Mouse (Mus musculus): ENCODE data around the gene Cybc1. TPM values are rescaled to one million over a fixed set of nuclear protein-coding genes. Genes with fewer than 3 reads are reported as not detected.

Gene Cybc1
- polyA plus RNA-seq (2014; fragmentation: Nextera tagmentation; extraction: Ambion mirVana), result 31.7 and 39.2 TPM in 2 replicates

- H3K9ac ChIP-seq (ENCODE audit: low read length), result peak within 1 kb of the TSS; percentile 71
- no peaks in the 10 kb centered on the region; the same call in 1 of the 2 replicates for H3K36me3 ChIP-seq (ENCODE audit: control insufficient read depth, insufficient read depth, low read length)
- peak within 1 kb of the TSS; percentile 89 for H3K4me2 ChIP-seq (ENCODE audit: low read depth, low read length, severe bottlenecking)
- H3K9me3 ChIP-seq (ENCODE audit: control insufficient read depth, low read length), result no peaks in the 10 kb centered on the region
- ATAC-seq (replicated peaks; ENCODE audit: low FRiP score) (peak; percentile 88), DNase-seq (ENCODE audit: low spot score) (peak; percentile 71)
- H3K4me3 ChIP-seq (ENCODE audit: low read depth, low read length), result peak within 1 kb of the TSS; percentile 74
- no peak within 1 kb of the TSS for H3K27ac ChIP-seq (ENCODE audit: low read depth, low read length)
- no peaks in the 10 kb centered on the region for H3K27me3 ChIP-seq (ENCODE audit: control insufficient read depth, insufficient read depth, low read length)
- H3K4me1 ChIP-seq (replicated peaks; ENCODE audit: control insufficient read depth, insufficient read depth, low read length), result peaks cover 5% of the 10 kb centered on the region; the same call in 1 of the 2 replicates
- WGBS, result under 1% methylated on average over 23 of the region's 23 CpGs
These were observed at the start of gene Cybc1 for GRCm38 (mm10) chr11:121229018-121229439. Gene Cybc1 (minus strand): TSS chr11:121229322.

DNA sequence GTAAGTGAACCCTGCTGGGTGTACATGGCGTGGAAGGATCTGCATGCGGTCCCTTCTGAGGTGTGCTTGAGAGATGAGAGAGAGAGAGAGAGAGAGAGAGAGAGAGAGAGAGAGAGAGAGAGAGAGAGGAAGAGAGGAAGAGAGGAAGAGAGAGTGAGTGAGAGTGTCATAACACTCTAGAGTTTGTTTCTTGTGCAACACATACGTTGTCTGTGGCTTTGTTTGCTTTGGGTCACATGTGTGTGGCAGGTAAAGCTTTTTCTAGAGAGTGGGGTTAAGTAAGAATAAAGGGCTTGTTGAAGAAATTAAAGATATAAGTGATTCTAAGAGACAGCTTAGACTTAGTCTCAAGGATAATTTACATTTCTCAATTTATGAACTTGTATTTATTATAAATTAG, 48.9 kb upstream of the Cybc1 start:
- ATAC-seq (replicated peaks; ENCODE audit: low FRiP score) (no peak), DNase-seq (ENCODE audit: low spot score) (no peak)
- H3K9ac ChIP-seq (ENCODE audit: low read length), result no peak overlapping the region
- 93% methylated on average over 3 of the region's 3 CpGs for WGBS
- H3K4me1 ChIP-seq (replicated peaks; ENCODE audit: control insufficient read depth, insufficient read depth, low read length), result no peaks in the 10 kb centered on the region
- no peaks in the 10 kb centered on the region for H3K9me3 ChIP-seq (ENCODE audit: control insufficient read depth, low read length)
- H3K4me3 ChIP-seq (ENCODE audit: low read depth, low read length), result no peak overlapping the region
- H3K4me2 ChIP-seq (ENCODE audit: low read depth, low read length, severe bottlenecking), result no peak overlapping the region
- H3K27ac ChIP-seq (ENCODE audit: low read depth, low read length), result no peak overlapping the region
- H3K27me3 ChIP-seq (ENCODE audit: control insufficient read depth, insufficient read depth, low read length), result no peaks in the 10 kb centered on the region
- no peaks in the 10 kb centered on the region; the same call in 1 of the 2 replicates for H3K36me3 ChIP-seq (ENCODE audit: control insufficient read depth, insufficient read depth, low read length)

DNA sequence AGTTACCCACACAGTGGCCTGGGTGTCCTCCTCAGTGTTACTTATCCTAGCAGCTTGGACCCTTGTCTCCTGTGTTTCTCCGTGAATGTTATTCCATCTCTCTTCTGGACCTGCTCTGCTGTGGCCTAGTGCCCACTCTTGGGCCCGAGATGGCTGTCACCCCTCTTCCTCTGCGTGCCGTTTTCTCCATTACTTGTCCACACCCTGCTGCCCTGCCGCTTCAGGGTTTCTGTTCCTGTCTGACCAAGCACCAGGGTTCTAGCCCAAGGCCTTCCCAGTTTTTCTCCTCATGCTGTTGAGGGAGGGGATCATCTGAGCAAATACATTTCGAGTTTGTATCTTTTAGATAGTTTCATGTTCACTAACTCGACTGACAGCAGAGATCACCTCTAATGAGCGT, 48.4 kb upstream of the Cybc1 start:
- Histone ChIP-seq H3K4me2 (ENCODE audit: low read depth, low read length, severe bottlenecking) (no peak overlapping the region), H3K4me1 (replicated peaks; ENCODE audit: control insufficient read depth, insufficient read depth, low read length) (no peaks in the 10 kb centered on the region), H3K27ac (ENCODE audit: low read depth, low read length) (no peak overlapping the region), H3K27me3 (ENCODE audit: control insufficient read depth, insufficient read depth, low read length) (no peaks in the 10 kb centered on the region), H3K9me3 (ENCODE audit: control insufficient read depth, low read length) (no peaks in the 10 kb centered on the region), H3K4me3 (ENCODE audit: low read depth, low read length) (no peak overlapping the region), H3K9ac (ENCODE audit: low read length) (no peak overlapping the region), H3K36me3 (ENCODE audit: control insufficient read depth, insufficient read depth, low read length) (no peaks in the 10 kb centered on the region; the same call in 1 of the 2 replicates)
- no peak for DNase-seq (ENCODE audit: low spot score)
- ATAC-seq (replicated peaks; ENCODE audit: low FRiP score), result no peak
- 91% methylated on average over 8 of the region's 8 CpGs for WGBS

DNA sequence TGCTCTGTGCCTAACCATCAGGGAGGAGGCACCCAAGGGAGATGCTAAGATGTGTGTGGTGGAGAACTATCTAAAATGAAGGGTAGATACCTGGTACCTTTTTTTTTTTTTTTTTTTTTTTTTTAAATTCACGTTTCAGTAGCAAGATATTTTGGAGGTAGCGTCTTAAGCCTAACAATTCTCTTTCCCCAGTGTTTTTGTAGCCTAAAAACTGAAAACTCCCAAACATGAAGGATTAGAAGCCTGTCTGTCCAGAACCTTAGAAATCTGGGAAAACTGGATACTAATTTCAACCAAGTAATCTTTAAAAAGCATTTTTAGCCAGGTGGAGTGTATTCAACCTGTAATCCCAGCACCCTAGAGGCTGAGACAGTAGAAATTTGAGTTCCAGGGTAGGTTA, 32.0 kb upstream of the Cybc1 start:
- Histone ChIP-seq H3K4me2 (ENCODE audit: low read depth, low read length, severe bottlenecking) (peak overlapping the region; percentile 93), H3K27me3 (ENCODE audit: control insufficient read depth, insufficient read depth, low read length) (no peaks in the 10 kb centered on the region), H3K9me3 (ENCODE audit: control insufficient read depth, low read length) (no peaks in the 10 kb centered on the region), H3K36me3 (ENCODE audit: control insufficient read depth, insufficient read depth, low read length) (no peaks in the 10 kb centered on the region; the same call in 1 of the 2 replicates), H3K4me3 (ENCODE audit: low read depth, low read length) (peak overlapping the region; percentile 98), H3K27ac (ENCODE audit: low read depth, low read length) (no peak overlapping the region), H3K9ac (ENCODE audit: low read length) (peak overlapping the region; percentile 97), H3K4me1 (replicated peaks; ENCODE audit: control insufficient read depth, insufficient read depth, low read length) (peaks cover 4% of the 10 kb centered on the region; the same call in 1 of the 2 replicates)
- ATAC-seq (replicated peaks; ENCODE audit: low FRiP score) (no peak), DNase-seq (ENCODE audit: low spot score) (no peak)
- WGBS, result 60% methylated on average over 2 of the region's 2 CpGs

DNA sequence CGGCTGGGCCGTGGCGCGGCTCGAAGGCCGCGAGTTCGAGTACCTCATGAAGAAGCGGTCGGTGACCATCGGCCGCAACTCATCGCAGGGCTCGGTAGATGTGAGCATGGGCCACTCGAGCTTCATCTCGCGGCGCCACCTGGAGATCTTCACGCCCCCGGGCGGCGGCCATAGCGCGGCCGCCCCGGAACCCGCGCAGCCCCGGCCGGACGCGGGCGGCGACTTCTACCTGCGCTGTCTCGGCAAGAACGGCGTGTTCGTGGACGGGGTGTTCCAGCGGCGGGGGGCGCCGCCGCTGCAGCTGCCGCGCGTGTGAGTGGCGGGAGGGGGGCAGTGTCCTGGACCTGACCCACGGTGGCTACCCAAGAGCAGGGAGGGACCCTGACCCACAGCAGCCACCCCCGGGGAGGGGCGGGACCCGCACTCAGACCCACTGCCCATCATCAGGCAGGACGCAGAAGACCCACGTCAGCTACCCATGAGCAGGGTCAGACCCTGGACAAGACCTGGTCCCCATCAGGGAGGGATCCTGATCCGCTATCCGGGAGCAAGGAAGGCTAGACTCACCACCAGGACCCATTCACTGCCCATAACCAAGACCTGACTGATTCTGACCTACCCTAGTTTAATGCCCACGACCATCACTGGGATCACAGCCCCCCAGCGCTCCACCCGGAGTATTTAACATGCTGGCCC, 31.2 kb upstream of the Cybc1 start:
- peaks cover 4% of the 10 kb centered on the region; the same call in 1 of the 2 replicates for H3K4me1 ChIP-seq (replicated peaks; ENCODE audit: control insufficient read depth, insufficient read depth, low read length)
- under 1% methylated on average over 59 of the region's 60 CpGs for WGBS
- H3K4me2 ChIP-seq (ENCODE audit: low read depth, low read length, severe bottlenecking), result peak overlapping the region; percentile 93
- H3K27me3 ChIP-seq (ENCODE audit: control insufficient read depth, insufficient read depth, low read length), result no peaks in the 10 kb centered on the region
- peak; percentile 17 for ATAC-seq (replicated peaks; ENCODE audit: low FRiP score)
- peak; percentile 73 for DNase-seq (ENCODE audit: low spot score)
- peak overlapping the region; percentile 97 for H3K9ac ChIP-seq (ENCODE audit: low read length)
- H3K27ac ChIP-seq (ENCODE audit: low read depth, low read length), result peak overlapping the region; percentile 18; the same call in 1 of the 2 replicates
- no peaks in the 10 kb centered on the region for H3K9me3 ChIP-seq (ENCODE audit: control insufficient read depth, low read length)
- H3K36me3 ChIP-seq (ENCODE audit: control insufficient read depth, insufficient read depth, low read length), result no peaks in the 10 kb centered on the region; the same call in 1 of the 2 replicates
- H3K4me3 ChIP-seq (ENCODE audit: low read depth, low read length), result peak overlapping the region; percentile 98

DNA sequence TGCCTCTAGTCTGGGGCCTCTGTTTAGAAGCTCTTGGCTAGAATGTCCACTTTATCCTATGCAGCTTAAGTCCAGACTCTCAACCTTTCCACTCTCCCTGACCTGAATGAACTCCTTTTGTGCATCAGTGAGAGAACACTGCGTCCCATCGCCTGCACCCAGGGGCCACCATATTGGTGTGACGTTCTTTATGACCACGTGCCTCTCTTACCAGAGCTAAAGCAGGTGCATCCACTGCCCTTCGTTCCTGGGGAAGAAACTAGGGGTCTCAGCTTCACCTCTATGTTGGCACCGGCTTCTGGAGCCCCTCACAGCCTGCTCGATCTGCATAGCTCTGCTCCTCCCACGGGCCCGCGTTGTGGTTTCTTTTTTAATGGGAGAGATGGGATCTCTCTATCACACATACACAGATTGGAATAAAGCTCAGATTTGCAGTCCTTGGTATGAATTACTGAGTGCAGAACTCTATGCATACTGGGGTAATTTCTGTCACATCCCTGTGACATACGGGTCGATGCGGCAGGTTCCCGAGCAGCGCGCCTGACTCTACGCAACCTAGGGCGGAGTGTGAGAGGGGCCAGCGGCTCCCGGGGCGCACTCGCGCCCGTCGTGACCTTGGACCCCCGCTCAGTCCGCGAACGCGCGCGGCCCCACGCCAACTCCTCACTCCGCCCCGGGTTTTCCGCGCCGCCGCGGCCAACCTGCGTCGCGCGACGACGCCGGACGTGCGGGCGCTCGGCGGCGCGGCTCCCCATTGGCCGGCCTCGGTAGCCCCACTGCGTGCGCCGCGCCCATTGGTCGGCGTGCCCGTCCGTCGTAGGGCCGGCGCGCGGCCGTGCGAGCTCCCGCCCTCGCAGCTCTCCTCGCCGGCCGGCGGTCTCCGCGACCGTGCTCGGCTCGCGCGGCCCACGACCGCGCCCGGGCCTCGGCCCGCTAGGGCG, 30.3 kb upstream of the Cybc1 start, which contains the start of gene Foxk2:
Gene Foxk2 (plus strand): TSS at position 831 of the 941 bp plus-strand sequence.
- under 1% methylated on average over 87 of the region's 91 CpGs for WGBS

GRCm38 (mm10) chr11:121250196-121250595, 21.1 kb upstream of the Cybc1 start:
- no peak overlapping the region for H3K9ac ChIP-seq (ENCODE audit: low read length)
- H3K27ac ChIP-seq (ENCODE audit: low read depth, low read length), result no peak overlapping the region
- DNase-seq (ENCODE audit: low spot score) (no peak), ATAC-seq (replicated peaks; ENCODE audit: low FRiP score) (no peak)
- H3K4me1 ChIP-seq (replicated peaks; ENCODE audit: control insufficient read depth, insufficient read depth, low read length), result no peaks in the 10 kb centered on the region
- H3K9me3 ChIP-seq (ENCODE audit: control insufficient read depth, low read length), result no peaks in the 10 kb centered on the region
- no peak overlapping the region for H3K4me3 ChIP-seq (ENCODE audit: low read depth, low read length)
- H3K36me3 ChIP-seq (ENCODE audit: control insufficient read depth, insufficient read depth, low read length), result peaks cover 24% of the 10 kb centered on the region; the same call in 1 of the 2 replicates
- no peaks in the 10 kb centered on the region for H3K27me3 ChIP-seq (ENCODE audit: control insufficient read depth, insufficient read depth, low read length)
- WGBS, result 93% methylated on average over 8 of the region's 8 CpGs
- H3K4me2 ChIP-seq (ENCODE audit: low read depth, low read length, severe bottlenecking), result no peak overlapping the region

More for the DNA sequence above, 30.3 kb upstream of the Cybc1 start, which contains the start of gene Foxk2:
- Histone ChIP-seq H3K27me3 (ENCODE audit: control insufficient read depth, insufficient read depth, low read length) (no peaks in the 10 kb centered on the region), H3K4me3 (ENCODE audit: low read depth, low read length) (peak within 1 kb of the TSS; percentile 98), H3K27ac (ENCODE audit: low read depth, low read length) (peak within 1 kb of the TSS; percentile 70), H3K9ac (ENCODE audit: low read length) (peak within 1 kb of the TSS; percentile 97), H3K36me3 (ENCODE audit: control insufficient read depth, insufficient read depth, low read length) (no peaks in the 10 kb centered on the region; the same call in 1 of the 2 replicates), H3K9me3 (ENCODE audit: control insufficient read depth, low read length) (no peaks in the 10 kb centered on the region), H3K4me2 (ENCODE audit: low read depth, low read length, severe bottlenecking) (peak within 1 kb of the TSS; percentile 93), H3K4me1 (replicated peaks; ENCODE audit: control insufficient read depth, insufficient read depth, low read length) (peaks cover 4% of the 10 kb centered on the region; the same call in 1 of the 2 replicates)
- peak; percentile 94 for DNase-seq (ENCODE audit: low spot score)
- peak; percentile 98 for ATAC-seq (replicated peaks; ENCODE audit: low FRiP score)

GRCm38 (mm10) chr11:121239669-121240068, 10.5 kb upstream of the Cybc1 start:
- H3K4me2 ChIP-seq (ENCODE audit: low read depth, low read length, severe bottlenecking), result no peak overlapping the region
- 94% methylated on average over 2 of the region's 2 CpGs for WGBS
- no peaks in the 10 kb centered on the region for H3K9me3 ChIP-seq (ENCODE audit: control insufficient read depth, low read length)
- H3K27ac ChIP-seq (ENCODE audit: low read depth, low read length), result no peak overlapping the region
- H3K36me3 ChIP-seq (ENCODE audit: control insufficient read depth, insufficient read depth, low read length), result no peaks in the 10 kb centered on the region; the same call in 1 of the 2 replicates
- no peak overlapping the region for H3K9ac ChIP-seq (ENCODE audit: low read length)
- peaks cover 7% of the 10 kb centered on the region for H3K4me1 ChIP-seq (replicated peaks; ENCODE audit: control insufficient read depth, insufficient read depth, low read length)
- DNase-seq (ENCODE audit: low spot score) (no peak), ATAC-seq (replicated peaks; ENCODE audit: low FRiP score) (no peak)
- H3K4me3 ChIP-seq (ENCODE audit: low read depth, low read length), result no peak overlapping the region
- H3K27me3 ChIP-seq (ENCODE audit: control insufficient read depth, insufficient read depth, low read length), result no peaks in the 10 kb centered on the region

Measured in forebrain, embryonic 11.5 days (tissue).